Mouse (Mus musculus) stomach, adult 2 months (tissue): Measurements from ENCODE around the gene Gnl3. TPM values are rescaled to one million over a fixed set of nuclear protein-coding genes. Genes with fewer than 3 reads are reported as not detected.

Experiments used
- polyA plus RNA-seq: library from polyadenylated mRNA; depleted of rRNA; stranded (reverse); fragments of >200 nt; gene quantifications from 2 replicates; pipeline ENCODE4 v1.2.3, GENCODE M21; 2012; rRNA removed

Gnl3 gene
- polyA plus RNA-seq: 2.6 and 2.9 TPM in 2 replicates

GRCm38 (mm10) chr14:31018860-31019291 lies at the start of gene Gnl3, which contains the start of gene Pbrm1:
TSS of gene Gnl3 (minus strand) at chr14:31019152.
TSS of gene Pbrm1 (plus strand) at chr14:31019138.

GRCm38 (mm10) chr14:31001307-31002205 lies 17.4 kb downstream of the Gnl3 start, which contains the start of the genes Glt8d1 and Spcs1:
TSS of gene Glt8d1 (plus strand) at chr14:31001400.
TSS of gene Spcs1 (minus strand) at chr14:31001672.

Other genes starting within 250 kb of the Gnl3 start
- 9.1 and 11.9 TPM in 2 replicates for gene Tmem110, start 193.6 kb downstream of the Gnl3 start, polyA plus RNA-seq
- 34.1 and 38.0 TPM in 2 replicates for gene Mustn1, start 140.0 kb downstream of the Gnl3 start, polyA plus RNA-seq
- gene Itih4, start 132.7 kb downstream of the Gnl3 start, polyA plus RNA-seq: 0.11 TPM in 2 replicates
- 0.15 and 0.18 TPM in 2 replicates for gene Itih3, start 95.4 kb downstream of the Gnl3 start, polyA plus RNA-seq
- gene Itih1, start 75.9 kb downstream of the Gnl3 start, polyA plus RNA-seq: 0.08 and 0.50 TPM in 2 replicates
- gene Nek4, start 67.8 kb downstream of the Gnl3 start, polyA plus RNA-seq: 0.56 and 1.00 TPM in 2 replicates
- gene Glt8d1, start 17.8 kb downstream of the Gnl3 start, polyA plus RNA-seq: 3.3 and 3.4 TPM in 2 replicates
- gene Spcs1, start 17.5 kb downstream of the Gnl3 start, polyA plus RNA-seq: 35.2 and 41.1 TPM in 2 replicates
- 3.6 and 4.3 TPM in 2 replicates for gene Pbrm1, start within 50 bp of the Gnl3 start, polyA plus RNA-seq
- 54.8 and 60.7 TPM in 2 replicates for gene Smim4, start 109.8 kb upstream of the Gnl3 start, polyA plus RNA-seq
- gene Nt5dc2, start 111.9 kb upstream of the Gnl3 start, polyA plus RNA-seq: 19.2 and 27.5 TPM in 2 replicates
- 23.4 and 24.9 TPM in 2 replicates for gene Stab1, start 149.5 kb upstream of the Gnl3 start, polyA plus RNA-seq
- not detected in 2 replicates for gene Tnnc1, start 189.2 kb upstream of the Gnl3 start, polyA plus RNA-seq
- gene Nisch, start 197.8 kb upstream of the Gnl3 start, polyA plus RNA-seq: 89.8 and 106 TPM in 2 replicates
- gene Sema3g, start 198.7 kb upstream of the Gnl3 start, polyA plus RNA-seq: 1.7 and 2.2 TPM in 2 replicates
- 1.7 and 2.4 TPM in 2 replicates for gene Phf7, start 232.2 kb upstream of the Gnl3 start, polyA plus RNA-seq
- 17.5 and 18.8 TPM in 2 replicates for gene Bap1, start 232.3 kb upstream of the Gnl3 start, polyA plus RNA-seq